Comparison of ENCODE assay signal across 11 mouse cellular contexts in the genomic region with DNA sequence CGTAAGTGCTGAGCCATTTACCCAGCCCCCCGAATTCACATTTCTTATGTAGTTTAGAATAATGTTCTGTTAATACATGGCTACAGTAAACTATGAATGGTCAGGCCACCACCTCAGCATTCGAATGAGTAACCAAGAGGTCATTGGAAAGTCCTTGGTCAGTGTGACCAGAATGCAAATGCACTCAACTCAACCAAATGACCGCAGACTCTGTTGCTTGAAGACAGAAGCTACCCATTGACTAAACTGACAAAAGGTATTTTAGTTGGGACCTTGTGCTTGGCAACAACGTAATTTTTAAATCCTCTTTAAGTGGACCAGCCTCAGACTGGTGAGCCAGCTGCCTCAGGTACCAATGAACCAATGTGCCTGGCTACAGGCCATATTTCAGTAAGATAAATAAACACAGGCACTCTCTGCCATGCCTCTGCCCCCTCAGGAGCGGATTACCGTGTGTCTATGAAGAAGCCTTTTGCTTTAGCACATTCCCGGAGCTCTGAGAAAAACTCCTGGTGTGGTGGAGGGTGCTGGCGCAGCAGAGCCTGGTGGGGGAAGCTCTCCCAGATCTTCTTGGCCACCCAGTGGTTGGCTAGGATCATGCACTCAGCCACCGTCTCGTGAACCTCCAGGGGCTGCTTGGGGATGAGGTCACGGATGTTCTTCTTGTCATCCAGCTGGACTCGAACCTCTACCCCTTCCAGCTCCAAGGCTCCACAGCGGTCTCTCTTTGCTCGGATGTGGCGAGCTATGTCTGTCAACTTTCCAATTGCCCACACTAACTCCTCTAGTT. TPM values are rescaled to one million over a fixed set of nuclear protein-coding genes. Genes with fewer than 3 reads are reported as not detected.
A peak's percentile ranks its signal among the peaks of the same experiment; 100 is the strongest.
DNase-seq lines count a peak whose midpoint lies in the region; ATAC-seq and TF ChIP-seq lines count a peak whose summit lies in the region.
"Had no signal": no experiment of that assay in that cellular context is flagged by ENCODE, and none has a peak within 500 bp of the region (broad histone marks: within the 10 kb centered on the region; RNA-seq: fewer than 3 reads in every experiment).

No protein-coding gene starts in this region.

- no peak overlapping the region for H3K4me3 ChIP-seq in forebrain, postnatal 0 days (ENCODE audit: low read depth, low read length)
- H3K4me3 ChIP-seq in forebrain, embryonic 13.5 days = no peak overlapping the region
- H3K4me3 ChIP-seq in lung, embryonic 14.5 days (ENCODE audit: low read depth, low read length) = no peak overlapping the region
- H3K4me3 ChIP-seq: limb, embryonic 13.5 days had no signal

- WGBS in forebrain, postnatal 0 days = 77% methylated on average over 16 of the region's 16 CpGs
- WGBS in forebrain, embryonic 13.5 days = 82% methylated on average over 16 of the region's 16 CpGs
- WGBS in lung, embryonic 14.5 days = 68% methylated on average over 16 of the region's 16 CpGs

- TF ChIP-seq CTCF in forebrain, postnatal 0 days (IDR thresholded peaks at IDR 0.05; ENCODE audit: low read depth) = peak; percentile 44
- peak; percentile 38 for TF ChIP-seq CTCF in lung, embryonic 14.5 days (IDR thresholded peaks at IDR 0.05; ENCODE audit: low read depth)

- H3K9ac ChIP-seq in forebrain, postnatal 0 days = no peak overlapping the region
- H3K9ac ChIP-seq in forebrain, embryonic 13.5 days = no peak overlapping the region
- H3K9ac ChIP-seq in lung, embryonic 14.5 days = no peak overlapping the region
- H3K9ac ChIP-seq: limb, embryonic 13.5 days had no signal

- no peak overlapping the region for H3K27ac ChIP-seq in forebrain, postnatal 0 days (ENCODE audit: low read depth, low read length)
- no peak overlapping the region for H3K27ac ChIP-seq in forebrain, embryonic 13.5 days
- H3K27ac ChIP-seq in lung, embryonic 14.5 days (ENCODE audit: low read depth) = no peak overlapping the region
- H3K27ac ChIP-seq: limb, embryonic 13.5 days had no signal

- no peak; the same call in 1 of the 2 replicates for ATAC-seq in forebrain, postnatal 0 days
- no peak for ATAC-seq in forebrain, embryonic 13.5 days
- no peak for ATAC-seq in lung, embryonic 14.5 days (ENCODE audit: insufficient read depth)

- peaks cover 37% of the 10 kb centered on the region for H3K36me3 ChIP-seq in forebrain, postnatal 0 days (ENCODE audit: insufficient read depth)
- H3K36me3 ChIP-seq in forebrain, embryonic 13.5 days (ENCODE audit: poor library complexity, severe bottlenecking) = peaks cover 65% of the 10 kb centered on the region
- H3K36me3 ChIP-seq in lung, embryonic 14.5 days (ENCODE audit: insufficient read depth) = peaks cover 57% of the 10 kb centered on the region

- H3K9me3 ChIP-seq in forebrain, postnatal 0 days (ENCODE audit: low read length) = no peaks in the 10 kb centered on the region
- H3K9me3 ChIP-seq in forebrain, embryonic 13.5 days (replicated peaks) = no peaks in the 10 kb centered on the region
- H3K9me3 ChIP-seq in lung, embryonic 14.5 days (ENCODE audit: low read depth, low read length) = no peaks in the 10 kb centered on the region
- H3K9me3 ChIP-seq: limb, embryonic 13.5 days had no signal

- H3K4me1 ChIP-seq in forebrain, postnatal 0 days (ENCODE audit: insufficient read depth) = no peaks in the 10 kb centered on the region
- H3K4me1 ChIP-seq in forebrain, embryonic 13.5 days = no peaks in the 10 kb centered on the region
- no peaks in the 10 kb centered on the region for H3K4me1 ChIP-seq in lung, embryonic 14.5 days (ENCODE audit: insufficient read depth)
- H3K4me1 ChIP-seq: limb, embryonic 13.5 days had no signal

- H3K4me2 ChIP-seq in forebrain, postnatal 0 days (ENCODE audit: low read depth) = no peak overlapping the region
- no peak overlapping the region for H3K4me2 ChIP-seq in forebrain, embryonic 13.5 days
- no peak overlapping the region for H3K4me2 ChIP-seq in lung, embryonic 14.5 days
- H3K4me2 ChIP-seq: limb, embryonic 13.5 days had no signal

- no peaks in the 10 kb centered on the region for H3K27me3 ChIP-seq in forebrain, postnatal 0 days (ENCODE audit: insufficient read depth, low read length)
- H3K27me3 ChIP-seq in forebrain, embryonic 13.5 days = no peaks in the 10 kb centered on the region
- H3K27me3 ChIP-seq in lung, embryonic 14.5 days (ENCODE audit: insufficient read depth, low read length) = no peaks in the 10 kb centered on the region
- H3K27me3 ChIP-seq: limb, embryonic 13.5 days had no signal

- DNase-seq in forebrain, postnatal 0 days = no peak
- DNase-seq in lung, embryonic 14.5 days = peak; percentile 33
- no peak for DNase-seq in lung, postnatal 14 days
- peak; percentile 79 for DNase-seq in ZHBTc4 (ENCODE audit: low read depth, low spot score)
- peak; percentile 60 for DNase-seq in kidney, postnatal 14 days
- DNase-seq in adipocyte (ENCODE audit: low spot score) = no peak
- no peak for DNase-seq in layer of hippocampus, adult 11-12 months (ENCODE audit: low spot score)
- DNase-seq: adrenal gland, postnatal 25 days; gastrocnemius, postnatal 14 days had no signal

RNA-seq across cellular contexts. Expression of a gene that starts 29.8 kb away (rescaled TPM):
- 81.2 and 85.9 TPM in 2 replicates for total RNA-seq in forebrain, postnatal 0 days (2014; rRNA removed)
- 88.0 and 96.5 TPM in 2 replicates for polyA plus RNA-seq in forebrain, postnatal 0 days (2015; fragmentation: Nextera tagmentation; extraction: Ambion mirVana)
- polyA plus RNA-seq in forebrain, embryonic 13.5 days (2015; fragmentation: Nextera tagmentation; extraction: Ambion mirVana) = 243 and 245 TPM in 2 replicates
- 281 and 288 TPM in 2 replicates for polyA plus RNA-seq in lung, embryonic 14.5 days (2014; fragmentation: Nextera tagmentation; extraction: Ambion mirVana)

RNA-seq across cellular contexts. Expression of a gene that starts 29.9 kb away (rescaled TPM):
- 19.6 and 28.6 TPM in 2 replicates for total RNA-seq in forebrain, postnatal 0 days (2014; rRNA removed)
- polyA plus RNA-seq in forebrain, postnatal 0 days (2015; fragmentation: Nextera tagmentation; extraction: Ambion mirVana) = 15.3 and 18.1 TPM in 2 replicates
- polyA plus RNA-seq in forebrain, embryonic 13.5 days (2015; fragmentation: Nextera tagmentation; extraction: Ambion mirVana) = 19.4 and 21.7 TPM in 2 replicates
- 24.0 and 24.6 TPM in 2 replicates for polyA plus RNA-seq in lung, embryonic 14.5 days (2014; fragmentation: Nextera tagmentation; extraction: Ambion mirVana)

RNA-seq across cellular contexts. Expression of a gene that starts 57.8 kb away (rescaled TPM):
- 69.9 and 82.4 TPM in 2 replicates for total RNA-seq in forebrain, postnatal 0 days (2014; rRNA removed)
- 53.1 and 60.8 TPM in 2 replicates for polyA plus RNA-seq in forebrain, postnatal 0 days (2015; fragmentation: Nextera tagmentation; extraction: Ambion mirVana)
- 40.3 and 42.6 TPM in 2 replicates for polyA plus RNA-seq in forebrain, embryonic 13.5 days (2015; fragmentation: Nextera tagmentation; extraction: Ambion mirVana)
- 69.2 and 71.2 TPM in 2 replicates for polyA plus RNA-seq in lung, embryonic 14.5 days (2014; fragmentation: Nextera tagmentation; extraction: Ambion mirVana)

Comparison
In these comparisons a context has a peak if more than half of its experiments do, and no peak if none do; other contexts are left out.
1. DNase-seq: peak in lung, embryonic 14.5 days (single experiment), ZHBTc4 (single experiment) and kidney, postnatal 14 days (single experiment); none in forebrain, postnatal 0 days (single experiment), lung, postnatal 14 days (single experiment), adipocyte (single experiment) and layer of hippocampus, adult 11-12 months (single experiment).